Mouse (Mus musculus): ENCODE data around the gene Eif4ebp2. TPM values are rescaled to one million over a fixed set of nuclear protein-coding genes. Genes with fewer than 3 reads are reported as not detected.
"Not testable (repeated sequence)": the region's sequence is repeated elsewhere in the genome, so short reads cannot be mapped to it uniquely, and the experiment has no call there.

Eif4ebp2 gene
- polyA plus RNA-seq, 1 experiment from 2014 or later = 47.4 TPM

GRCm38 (mm10) chr10:61457182-61457581, 4.7 kb upstream of the Eif4ebp2 start:
- DNase-seq = no peak
- no peaks in the 10 kb centered on the region for H3K36me3 ChIP-seq
- no peak for ATAC-seq (ENCODE audit: low read depth)
- H3K9me3 ChIP-seq (replicated peaks) = no peaks in the 10 kb centered on the region
- no peak overlapping the region for H3K27ac ChIP-seq
- whole genome bisulfite sequencing (ENCODE audit: insufficient replicate concordance) = 68% methylated on average over 3 of the region's 3 CpGs
- H3K4me1 ChIP-seq (replicated peaks) = no peaks in the 10 kb centered on the region
- no peaks in the 10 kb centered on the region for H3K27me3 ChIP-seq
- H3K4me2 ChIP-seq = no peak overlapping the region
- H3K4me3 ChIP-seq (replicated peaks) = no peak overlapping the region
- H3K9ac ChIP-seq = no peak overlapping the region

GRCm38 (mm10) chr10:61453171-61453570, 710 bp upstream of the Eif4ebp2 start:
- not testable (repeated sequence) for ATAC-seq (ENCODE audit: low read depth); H3K4me2 ChIP-seq; H3K4me3 ChIP-seq (replicated peaks); H3K27me3 ChIP-seq; DNase-seq; H3K9ac ChIP-seq; H3K9me3 ChIP-seq (replicated peaks)
- 47% methylated on average over 3 of the region's 3 CpGs for WGBS (ENCODE audit: insufficient replicate concordance)
- Histone ChIP-seq H3K4me1 (replicated peaks) (peaks cover 33% of the 10 kb centered on the region), H3K27ac (peak overlapping the region; percentile 47; the same call in 1 of the 2 replicates), H3K36me3 (peaks cover 23% of the 10 kb centered on the region)

- Histone ChIP-seq H3K27me3 (no peaks in the 10 kb centered on the region), H3K9ac (peak overlapping the region; percentile 95), H3K27ac (peak overlapping the region; percentile 93), H3K4me1 (replicated peaks) (peaks cover 44% of the 10 kb centered on the region), H3K4me2 (peak overlapping the region; percentile 87), H3K9me3 (replicated peaks) (no peaks in the 10 kb centered on the region), H3K36me3 (peaks cover 34% of the 10 kb centered on the region), H3K4me3 (replicated peaks) (peak overlapping the region; percentile 90)
- ATAC-seq (ENCODE audit: low read depth) (peak; percentile 46), DNase-seq (peak; percentile 47)
- under 1% methylated on average over 59 of the region's 62 CpGs for WGBS (ENCODE audit: insufficient replicate concordance)
These were observed 387 bp downstream of the Eif4ebp2 start for GRCm38 (mm10) chr10:61451931-61452617.

GRCm38 (mm10) chr10:61451463-61451930, 964 bp downstream of the Eif4ebp2 start:
- Histone ChIP-seq H3K27ac (peak overlapping the region; percentile 93), H3K9me3 (replicated peaks) (no peaks in the 10 kb centered on the region), H3K27me3 (no peaks in the 10 kb centered on the region), H3K9ac (peak overlapping the region; percentile 95), H3K4me3 (replicated peaks) (peak overlapping the region; percentile 90), H3K36me3 (peaks cover 40% of the 10 kb centered on the region), H3K4me2 (peak overlapping the region; percentile 87), H3K4me1 (replicated peaks) (peaks cover 50% of the 10 kb centered on the region)
- ATAC-seq (ENCODE audit: low read depth) = peak; percentile 47
- WGBS (ENCODE audit: insufficient replicate concordance) = under 1% methylated on average over 8 of the region's 8 CpGs
- DNase-seq = peak; percentile 50

- H3K4me3 ChIP-seq (replicated peaks) = peak overlapping the region; percentile 90
- peak overlapping the region; percentile 87 for H3K4me2 ChIP-seq
- DNase-seq (no peak), ATAC-seq (ENCODE audit: low read depth) (no peak)
- H3K9me3 ChIP-seq (replicated peaks) = no peaks in the 10 kb centered on the region
- peaks cover 46% of the 10 kb centered on the region for H3K36me3 ChIP-seq
- H3K9ac ChIP-seq = peak overlapping the region; percentile 39; the same call in 1 of the 2 replicates
- WGBS (ENCODE audit: insufficient replicate concordance) = 41% methylated on average over 3 of the region's 3 CpGs
- peak overlapping the region; percentile 24; the same call in 1 of the 2 replicates for H3K27ac ChIP-seq
- H3K27me3 ChIP-seq = no peaks in the 10 kb centered on the region
- H3K4me1 ChIP-seq (replicated peaks) = peaks cover 75% of the 10 kb centered on the region
These were observed 3.6 kb downstream of the Eif4ebp2 start for GRCm38 (mm10) chr10:61448834-61449233.

GRCm38 (mm10) chr10:61447581-61448353, 4.7 kb downstream of the Eif4ebp2 start:
- ATAC-seq (ENCODE audit: low read depth) = no peak
- H3K27me3 ChIP-seq = no peaks in the 10 kb centered on the region
- peaks cover 85% of the 10 kb centered on the region for H3K4me1 ChIP-seq (replicated peaks)
- no peaks in the 10 kb centered on the region for H3K9me3 ChIP-seq (replicated peaks)
- H3K27ac ChIP-seq = peak overlapping the region; percentile 48; the same call in 1 of the 2 replicates
- H3K36me3 ChIP-seq = peaks cover 56% of the 10 kb centered on the region
- H3K4me2 ChIP-seq = peak overlapping the region; percentile 6; the same call in 1 of the 2 replicates
- 77% methylated on average over 10 of the region's 10 CpGs for WGBS (ENCODE audit: insufficient replicate concordance)
- DNase-seq = no peak
- peak overlapping the region; percentile 19; the same call in 1 of the 2 replicates for H3K9ac ChIP-seq
- no peak overlapping the region for H3K4me3 ChIP-seq (replicated peaks)

- peaks cover 76% of the 10 kb centered on the region for H3K4me1 ChIP-seq (replicated peaks)
These were observed 7.4 kb downstream of the Eif4ebp2 start for GRCm38 (mm10) chr10:61445016-61445415.

GRCm38 (mm10) chr10:61443876-61444275, 8.6 kb downstream of the Eif4ebp2 start:
- DNase-seq (no peak), ATAC-seq (ENCODE audit: low read depth) (no peak)
- Histone ChIP-seq H3K4me1 (replicated peaks) (peaks cover 65% of the 10 kb centered on the region), H3K4me3 (replicated peaks) (no peak overlapping the region), H3K27me3 (no peaks in the 10 kb centered on the region), H3K9me3 (replicated peaks) (no peaks in the 10 kb centered on the region), H3K36me3 (peaks cover 63% of the 10 kb centered on the region), H3K9ac (no peak overlapping the region), H3K27ac (no peak overlapping the region; the same call in 1 of the 2 replicates), H3K4me2 (no peak overlapping the region)
- WGBS (ENCODE audit: insufficient replicate concordance) = 69% methylated on average over 1 of the region's 1 CpGs

More at GRCm38 (mm10) chr10:61445016-61445415, 7.4 kb downstream of the Eif4ebp2 start:
- 77% methylated on average over 3 of the region's 3 CpGs for WGBS (ENCODE audit: insufficient replicate concordance)
- Histone ChIP-seq H3K36me3 (peaks cover 72% of the 10 kb centered on the region), H3K4me3 (replicated peaks) (no peak overlapping the region), H3K9ac (no peak overlapping the region), H3K27ac (no peak overlapping the region), H3K9me3 (replicated peaks) (no peaks in the 10 kb centered on the region), H3K4me2 (no peak overlapping the region), H3K27me3 (no peaks in the 10 kb centered on the region)
- DNase-seq = no peak
- ATAC-seq (ENCODE audit: low read depth) = no peak

- peaks cover 59% of the 10 kb centered on the region for H3K36me3 ChIP-seq
- no peaks in the 10 kb centered on the region for H3K9me3 ChIP-seq (replicated peaks)
- H3K9ac ChIP-seq = no peak overlapping the region
- DNase-seq (no peak), ATAC-seq (ENCODE audit: low read depth) (no peak)
- H3K4me3 ChIP-seq (replicated peaks) = no peak overlapping the region
- peaks cover 61% of the 10 kb centered on the region for H3K4me1 ChIP-seq (replicated peaks)
- 54% methylated on average over 6 of the region's 6 CpGs for whole genome bisulfite sequencing (ENCODE audit: insufficient replicate concordance)
- no peak overlapping the region for H3K4me2 ChIP-seq
- H3K27me3 ChIP-seq = no peaks in the 10 kb centered on the region
- no peak overlapping the region for H3K27ac ChIP-seq
These were observed 9.0 kb downstream of the Eif4ebp2 start for GRCm38 (mm10) chr10:61443456-61443855.

GRCm38 (mm10) chr10:61440202-61440800, 12.2 kb downstream of the Eif4ebp2 start:
- H3K4me3 ChIP-seq (replicated peaks) = no peak overlapping the region
- H3K36me3 ChIP-seq = peaks cover 49% of the 10 kb centered on the region
- DNase-seq (no peak), ATAC-seq (ENCODE audit: low read depth) (no peak)
- no peaks in the 10 kb centered on the region for H3K9me3 ChIP-seq (replicated peaks)
- peaks cover 31% of the 10 kb centered on the region for H3K4me1 ChIP-seq (replicated peaks)
- H3K27ac ChIP-seq = no peak overlapping the region
- H3K27me3 ChIP-seq = no peaks in the 10 kb centered on the region
- WGBS (ENCODE audit: insufficient replicate concordance) = 73% methylated on average over 7 of the region's 7 CpGs
- H3K9ac ChIP-seq = no peak overlapping the region
- no peak overlapping the region for H3K4me2 ChIP-seq

- peaks cover 67% of the 10 kb centered on the region for H3K36me3 ChIP-seq
- DNase-seq (no peak), ATAC-seq (ENCODE audit: low read depth) (no peak)
- H3K9ac ChIP-seq = no peak overlapping the region
- peaks cover 22% of the 10 kb centered on the region for H3K4me1 ChIP-seq (replicated peaks)
- H3K4me2 ChIP-seq = no peak overlapping the region
- H3K9me3 ChIP-seq (replicated peaks) = no peaks in the 10 kb centered on the region
- WGBS (ENCODE audit: insufficient replicate concordance) = 90% methylated on average over 9 of the region's 9 CpGs
- no peak overlapping the region for H3K27ac ChIP-seq
- H3K27me3 ChIP-seq = no peaks in the 10 kb centered on the region
- H3K4me3 ChIP-seq (replicated peaks) = no peak overlapping the region
These were observed 21.1 kb downstream of the Eif4ebp2 start for GRCm38 (mm10) chr10:61431375-61431774.
